Mouse (Mus musculus) cerebellum, postnatal 10 days (tissue): ENCODE results near the gene Fam171a2.

Source experiments
- DNase-seq, 2 experiments: peaks; one replicate each; pipeline ENCODE4 v3.0.0; 2021; ENCODE audit warnings: mixed read lengths in 2 of 2

Fam171a2 gene

DNA sequence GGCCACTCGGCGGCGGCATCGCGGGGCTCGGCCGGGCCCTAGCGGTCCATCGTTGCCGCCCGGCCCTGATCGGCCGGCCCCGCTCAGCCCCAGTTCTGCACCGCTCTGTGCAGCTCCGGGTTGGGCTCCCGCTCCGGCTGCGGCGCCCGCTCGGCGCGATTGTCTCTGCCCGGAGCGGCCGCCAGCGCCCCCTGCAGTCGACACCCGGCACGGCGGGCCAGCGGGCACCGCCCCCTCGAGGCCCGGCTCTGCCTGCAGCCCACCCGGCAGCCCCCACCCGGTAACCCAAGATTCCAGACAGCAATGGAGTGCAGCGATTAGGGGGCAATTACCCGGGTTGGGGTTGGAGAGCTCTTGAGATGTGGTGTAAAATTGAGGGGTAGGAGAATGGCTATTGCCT, at the start of gene Fam171a2:
Gene Fam171a2 (minus strand): TSS at position 186 of the 400 bp plus-strand sequence.
- peak; percentile 96 to 97 for DNase-seq

DNA sequence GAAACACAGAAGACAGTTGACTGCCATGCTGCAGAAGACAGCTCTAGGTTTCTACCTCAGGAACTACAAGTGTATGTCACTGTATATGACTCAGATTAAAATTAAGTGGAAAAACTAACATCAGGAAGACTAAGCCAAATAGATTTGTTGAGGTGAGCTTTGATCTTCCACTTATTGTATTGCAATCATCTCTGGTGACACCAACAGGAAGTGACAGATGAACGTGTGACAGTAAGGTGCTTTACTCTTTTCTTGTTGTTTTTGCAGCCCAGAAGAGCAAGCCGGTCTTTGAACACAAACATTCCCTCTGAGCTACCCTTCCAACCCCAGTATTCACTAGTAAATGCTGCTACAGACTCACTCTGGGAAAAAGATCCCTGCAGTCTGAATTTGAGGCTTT, 49.2 kb upstream of the Fam171a2 start:
- no peak for DNase-seq

DNA sequence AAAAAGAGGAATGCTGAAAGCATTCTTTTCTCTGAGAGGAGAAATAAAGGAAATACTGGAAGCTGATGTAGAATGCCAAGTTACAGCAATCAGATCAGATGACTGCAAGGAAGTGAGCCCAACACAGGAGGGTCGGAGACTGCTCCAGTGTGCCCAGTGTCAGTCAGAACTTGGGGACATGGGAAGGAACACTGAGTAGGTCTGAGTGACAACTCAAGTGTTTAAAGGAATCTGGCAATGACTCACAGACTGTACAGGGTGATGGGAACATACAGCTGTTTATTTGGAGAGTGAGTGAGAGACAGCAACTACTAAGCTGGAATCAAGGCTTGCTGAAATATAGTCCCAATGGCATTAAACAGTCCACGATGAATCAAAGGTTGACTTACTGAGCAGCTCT, 48.7 kb upstream of the Fam171a2 start:
- no peak for DNase-seq

DNA sequence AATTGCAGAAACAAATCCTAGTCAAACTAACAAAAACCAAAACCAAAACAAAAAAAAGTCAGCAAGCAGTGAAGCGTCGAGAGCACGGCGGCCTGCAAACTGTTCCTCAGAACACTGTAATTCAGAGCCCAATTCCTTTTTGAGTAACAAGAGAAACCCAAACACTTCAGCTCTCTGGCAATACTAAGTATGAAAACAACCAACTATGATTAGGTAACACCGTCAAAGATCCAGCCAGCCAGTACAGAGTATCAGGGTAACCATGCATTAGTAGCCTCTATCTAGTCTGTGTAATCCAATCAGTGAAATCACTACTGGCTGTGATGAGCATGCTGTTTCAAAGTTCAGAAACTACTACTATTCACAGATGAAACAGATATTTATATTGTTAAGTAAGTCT, 48.3 kb upstream of the Fam171a2 start:
- no peak for DNase-seq

GRCm38 (mm10) chr11:102495114-102495513, 47.6 kb upstream of the Fam171a2 start:
- DNase-seq = no peak

DNA sequence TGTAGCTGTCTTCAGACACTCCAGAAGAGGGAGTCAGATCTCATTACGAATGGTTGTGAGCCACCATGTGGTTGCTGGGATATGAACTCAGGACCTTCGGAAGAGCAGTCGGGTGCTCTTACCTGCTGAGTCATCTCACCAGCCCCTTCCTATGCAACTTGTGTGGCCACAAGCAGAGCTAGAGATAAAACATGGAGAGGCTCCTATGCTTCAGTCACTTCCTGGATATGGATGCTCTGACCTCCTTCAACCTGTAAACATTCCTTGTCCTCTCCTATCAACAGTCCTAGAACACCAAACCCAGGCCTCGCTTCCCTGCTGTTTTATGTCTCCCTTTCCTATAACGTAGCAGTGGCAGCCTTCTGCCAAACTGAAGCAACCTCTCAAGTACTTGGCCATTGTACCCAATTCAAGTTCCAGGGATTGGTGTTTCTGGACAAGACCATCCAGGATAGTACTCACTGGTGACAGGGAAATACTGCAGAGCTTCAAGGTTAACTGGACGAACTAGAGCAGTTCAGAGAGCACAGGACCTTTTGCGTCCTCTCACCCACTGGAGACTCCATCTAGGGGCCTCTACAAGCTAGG, 46.7 kb upstream of the Fam171a2 start:
- DNase-seq = no peak

- no peak for DNase-seq
Observed at GRCm38 (mm10) chr11:102493241-102493640, 45.8 kb upstream of the Fam171a2 start.

- DNase-seq = no peak
Observed at GRCm38 (mm10) chr11:102487901-102488300, 40.4 kb upstream of the Fam171a2 start.

- DNase-seq = peak; percentile 73 to 82
Observed at GRCm38 (mm10) chr11:102486733-102487386, 39.4 kb upstream of the Fam171a2 start.

DNA sequence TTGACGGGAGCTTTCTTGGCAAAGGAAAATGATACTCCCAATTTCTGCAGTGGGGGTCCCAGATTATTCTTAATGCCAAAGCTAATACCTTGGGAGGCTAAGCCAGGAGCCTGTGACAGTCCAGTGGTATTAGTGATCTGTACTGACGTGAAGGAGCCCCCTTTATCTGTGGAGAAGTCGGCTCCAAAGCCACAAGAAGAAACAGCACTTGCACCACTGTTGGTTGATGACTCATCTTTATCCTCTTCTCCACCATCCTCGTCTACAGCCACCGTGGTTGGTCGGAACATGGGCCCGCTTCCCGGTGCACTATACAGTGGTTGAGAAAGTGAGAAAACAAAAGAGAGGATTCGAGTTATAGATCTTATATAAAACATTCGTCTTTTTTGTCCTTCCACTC, 34.3 kb upstream of the Fam171a2 start:
- DNase-seq = no peak

DNA sequence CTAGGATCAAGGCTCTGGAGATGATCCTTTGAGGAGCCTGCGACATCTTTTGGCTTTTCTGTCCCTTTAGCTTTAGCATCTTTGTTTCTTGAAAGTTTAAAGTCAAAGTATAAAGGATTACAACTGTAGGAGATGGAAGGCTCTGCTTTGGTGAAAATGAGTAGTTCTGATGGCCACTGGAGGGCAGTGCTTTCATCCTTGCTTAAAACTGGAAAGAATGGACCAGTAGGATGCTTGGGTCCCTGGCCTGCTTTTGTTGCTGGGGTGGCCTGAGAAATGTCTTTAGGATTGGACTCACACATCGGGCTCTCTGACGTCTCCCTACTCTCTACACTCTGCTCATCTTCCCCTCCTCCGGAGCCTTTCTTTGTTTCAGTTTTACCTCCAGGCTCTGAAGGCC, 33.4 kb upstream of the Fam171a2 start:
- no peak for DNase-seq

- no peak for DNase-seq
Observed at GRCm38 (mm10) chr11:102480111-102480510, 32.6 kb upstream of the Fam171a2 start.

DNA sequence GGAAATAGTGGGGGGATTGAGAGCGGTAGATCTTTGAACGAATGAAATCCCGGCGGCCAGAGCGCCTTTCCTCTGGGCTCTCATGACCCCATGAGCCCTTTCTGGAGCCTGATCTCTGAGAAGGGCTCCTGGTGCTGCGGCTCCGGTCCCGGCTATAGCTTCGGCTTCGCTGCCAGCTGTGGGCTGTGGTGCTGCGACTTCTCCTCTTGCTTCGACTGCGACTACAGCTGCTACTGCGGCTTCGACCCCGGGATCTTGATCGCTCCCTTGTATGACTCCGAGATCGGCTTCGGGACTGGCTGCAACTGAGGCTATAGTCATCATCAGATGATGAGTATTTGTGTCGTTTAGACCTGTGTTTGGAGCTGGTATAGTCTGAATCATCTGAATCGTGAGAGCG, 32.1 kb upstream of the Fam171a2 start:
- DNase-seq = no peak

- no peak for DNase-seq
Observed at GRCm38 (mm10) chr11:102478671-102479070, 31.2 kb upstream of the Fam171a2 start.

GRCm38 (mm10) chr11:102475027-102475426, 27.5 kb upstream of the Fam171a2 start:
- DNase-seq = no peak

DNA sequence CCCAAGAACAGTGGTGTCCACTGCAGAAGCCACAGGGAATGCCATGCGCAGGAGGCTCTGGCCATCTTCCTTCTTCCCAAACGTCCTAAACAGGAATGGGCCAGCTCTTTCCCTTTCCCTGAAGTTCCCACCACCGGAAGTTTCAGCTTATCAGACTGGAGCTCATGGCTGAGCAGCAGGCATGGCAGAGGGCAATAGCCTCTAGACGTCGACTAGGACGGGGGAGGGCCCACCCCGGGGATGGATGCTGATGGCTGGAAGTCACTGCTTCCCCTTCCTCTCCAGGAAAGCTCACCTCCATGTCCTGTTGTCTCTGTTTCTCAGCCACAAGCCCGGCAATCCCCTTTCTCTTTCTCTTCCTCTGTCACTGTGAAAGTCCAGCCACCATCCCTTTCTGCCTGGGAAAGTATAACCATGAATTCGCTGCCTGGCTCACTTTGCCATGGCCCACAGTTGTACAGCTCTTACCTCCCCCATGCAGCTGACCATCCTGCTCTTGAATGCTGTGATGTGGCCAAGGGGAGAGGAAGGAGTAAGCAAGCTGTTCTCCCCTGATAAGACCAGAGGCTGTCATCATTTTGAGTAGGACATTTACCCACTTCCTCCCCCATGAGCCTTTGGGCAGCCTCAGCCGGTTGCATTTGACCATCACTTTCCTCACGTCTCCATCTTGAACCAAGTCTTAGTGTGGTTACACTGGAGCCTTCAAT, 22.3 kb upstream of the Fam171a2 start, which contains the start of gene Itga2b:
Gene Itga2b (minus strand): TSS at position 475 of the 710 bp plus-strand sequence.
- no peak for DNase-seq

GRCm38 (mm10) chr11:102467041-102467631, 19.7 kb upstream of the Fam171a2 start:
- DNase-seq = peak; percentile 95 to 98

GRCm38 (mm10) chr11:102465713-102466436, 18.4 kb upstream of the Fam171a2 start:
- peak; percentile 61 to 69 for DNase-seq

GRCm38 (mm10) chr11:102464901-102465300, 17.4 kb upstream of the Fam171a2 start:
- no peak for DNase-seq

DNA sequence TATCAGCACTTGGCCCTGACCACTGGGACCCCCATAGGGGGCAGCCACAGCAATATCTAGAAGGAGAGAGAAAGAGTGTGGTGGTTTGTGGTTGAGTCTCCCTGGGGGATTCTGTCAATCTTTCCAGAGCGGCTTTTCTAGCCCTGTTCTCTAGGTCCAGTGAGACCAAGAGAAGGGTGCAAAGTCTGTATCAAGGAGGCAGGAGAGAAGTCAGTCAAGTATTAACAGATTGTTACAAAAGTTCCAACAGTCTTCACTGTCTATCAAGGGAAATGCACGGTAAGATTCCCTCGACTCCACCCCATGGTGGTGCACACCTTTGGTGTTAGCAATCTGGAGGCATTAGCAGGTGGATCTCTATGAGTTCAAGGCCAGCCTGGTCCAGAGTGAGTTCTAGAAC, 14.3 kb upstream of the Fam171a2 start:
- no peak for DNase-seq

DNA sequence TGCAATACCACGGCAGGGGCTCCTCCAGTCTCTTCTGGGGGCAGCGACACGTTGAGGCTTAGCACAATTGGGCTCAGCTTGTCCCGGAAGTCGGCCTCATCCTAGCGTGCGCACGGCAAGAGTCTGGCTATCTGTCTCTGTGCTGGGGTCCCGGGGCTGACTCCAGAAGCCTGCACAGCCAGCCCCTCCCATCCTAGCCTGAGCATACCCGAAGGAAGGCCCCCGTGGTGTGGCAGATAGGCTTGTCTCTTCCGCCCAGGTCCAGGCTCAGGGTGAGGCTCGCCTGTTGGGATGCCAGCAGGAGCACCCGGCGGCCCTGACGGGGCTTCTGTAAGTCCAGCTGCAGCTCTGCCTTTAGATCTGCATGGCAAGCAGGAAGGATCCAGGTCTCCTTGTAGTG, 13.1 kb upstream of the Fam171a2 start:
- no peak for DNase-seq

DNA sequence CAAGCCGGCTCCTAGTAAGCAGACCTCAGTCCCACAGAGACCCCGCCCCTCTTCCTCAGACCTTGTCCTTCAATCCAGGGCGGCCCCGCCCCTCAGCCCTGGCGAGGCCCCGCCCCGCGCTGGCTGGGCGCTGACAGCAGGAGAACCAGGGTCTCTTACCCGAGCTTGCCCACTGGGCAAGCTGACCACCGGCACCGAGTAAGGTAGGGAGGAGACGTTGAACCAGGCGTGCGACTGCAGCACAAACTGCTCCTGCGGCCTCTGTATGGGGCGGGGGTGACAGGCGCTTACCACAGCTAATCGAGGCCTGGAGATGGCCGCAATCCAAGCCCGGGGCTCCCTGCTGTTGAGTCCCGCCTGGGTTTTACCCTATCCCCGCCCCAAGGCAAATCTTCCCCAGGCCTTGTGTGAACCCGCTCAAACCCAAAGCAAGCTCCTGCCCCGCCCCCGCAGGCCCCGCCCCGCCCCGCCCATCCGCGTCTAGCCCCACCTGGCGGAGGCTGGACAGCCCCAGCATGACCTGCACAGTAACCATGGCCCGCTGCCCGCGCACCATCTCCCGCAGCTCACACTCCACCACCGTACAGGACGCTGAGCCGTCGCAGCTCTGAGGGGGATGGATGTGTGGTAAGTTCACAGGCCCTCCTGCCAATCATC, 8.4 kb upstream of the Fam171a2 start:
- DNase-seq = peak; percentile 79 to 82
